Mouse (Mus musculus): ENCODE data around the gene Col1a1.
"Not testable (repeated sequence)": the region's sequence is repeated elsewhere in the genome, so short reads cannot be mapped to it uniquely, and the experiment has no call there.

The Col1a1 gene

DNA sequence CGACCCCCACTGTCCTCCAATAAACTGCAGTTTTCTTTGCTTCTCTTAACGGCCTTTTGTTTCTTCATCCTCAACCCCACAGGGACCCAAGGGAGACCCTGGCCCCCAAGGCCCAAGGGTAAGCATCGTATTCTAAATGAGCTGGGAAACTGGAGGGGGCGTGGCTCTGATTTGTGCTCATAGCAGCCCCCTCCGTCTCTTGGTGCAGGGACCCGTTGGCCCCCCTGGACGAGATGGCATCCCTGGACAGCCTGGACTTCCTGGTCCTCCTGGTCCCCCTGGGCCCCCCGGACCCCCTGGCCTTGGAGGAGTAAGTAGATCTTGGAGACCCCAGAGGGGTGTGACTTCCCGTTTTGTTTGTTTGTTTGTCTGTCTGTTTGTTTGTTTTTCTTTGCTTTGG, 2.3 kb downstream of the Col1a1 start:
- DNase-seq: no peak

DNA sequence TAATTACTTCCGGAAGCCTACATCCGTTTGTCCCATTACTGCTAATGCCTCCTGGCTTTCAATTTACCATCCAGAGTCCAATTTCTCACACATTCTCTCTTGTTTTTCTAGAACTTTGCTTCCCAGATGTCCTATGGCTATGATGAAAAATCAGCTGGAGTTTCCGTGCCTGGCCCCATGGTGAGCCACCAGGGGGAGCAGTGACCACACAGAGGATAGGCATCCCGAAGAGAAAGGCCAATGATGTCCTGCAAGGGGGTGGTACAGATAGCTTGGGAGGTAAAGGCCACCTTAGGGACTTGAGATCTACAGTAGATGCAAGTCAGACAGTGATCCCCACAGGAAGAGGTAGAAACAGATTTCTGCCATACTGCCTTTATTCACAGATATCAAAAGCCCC, 3.3 kb downstream of the Col1a1 start:
- DNase-seq: peak; percentile 60 to 74

DNA sequence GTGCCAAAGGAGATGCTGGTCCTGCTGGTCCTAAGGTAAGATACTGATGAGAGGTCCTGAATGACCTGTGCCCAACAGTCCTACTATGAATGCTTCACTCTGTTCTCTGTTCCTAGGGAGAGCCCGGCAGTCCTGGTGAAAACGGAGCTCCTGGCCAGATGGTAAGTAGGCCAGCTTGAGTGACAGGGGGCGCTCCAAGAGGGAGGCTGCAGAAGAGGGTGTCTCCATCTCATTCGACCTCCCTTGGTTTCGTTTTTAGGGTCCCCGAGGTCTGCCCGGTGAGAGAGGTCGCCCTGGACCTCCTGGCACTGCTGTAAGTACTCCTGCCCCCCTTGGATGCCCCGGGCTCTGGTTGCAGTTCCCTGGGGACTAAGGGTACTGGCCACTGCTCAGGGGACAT, 5.1 kb downstream of the Col1a1 start:
- no peak for DNase-seq

DNA sequence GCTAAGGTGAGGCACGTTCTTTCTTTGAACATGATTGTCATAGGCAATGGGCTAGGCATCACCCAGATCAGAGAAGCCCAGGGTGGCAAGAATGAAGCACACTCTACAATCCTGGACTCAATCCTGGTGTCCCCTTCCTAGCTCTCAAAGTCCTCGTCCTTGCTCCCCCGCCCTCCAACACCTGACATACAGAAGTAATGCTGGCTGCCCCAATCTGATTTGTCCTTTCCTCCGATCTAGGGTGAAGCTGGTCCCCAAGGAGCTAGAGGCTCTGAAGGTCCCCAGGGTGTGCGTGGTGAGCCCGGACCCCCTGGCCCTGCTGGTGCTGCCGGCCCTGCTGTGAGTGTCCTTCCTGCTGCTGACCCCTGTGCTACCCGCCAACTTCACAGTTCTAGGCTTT, 5.8 kb downstream of the Col1a1 start:
- no peak for DNase-seq

- DNase-seq: no peak
Observed at GRCm38 (mm10) chr11:94942282-94943023, 6.4 kb downstream of the Col1a1 start.

DNA sequence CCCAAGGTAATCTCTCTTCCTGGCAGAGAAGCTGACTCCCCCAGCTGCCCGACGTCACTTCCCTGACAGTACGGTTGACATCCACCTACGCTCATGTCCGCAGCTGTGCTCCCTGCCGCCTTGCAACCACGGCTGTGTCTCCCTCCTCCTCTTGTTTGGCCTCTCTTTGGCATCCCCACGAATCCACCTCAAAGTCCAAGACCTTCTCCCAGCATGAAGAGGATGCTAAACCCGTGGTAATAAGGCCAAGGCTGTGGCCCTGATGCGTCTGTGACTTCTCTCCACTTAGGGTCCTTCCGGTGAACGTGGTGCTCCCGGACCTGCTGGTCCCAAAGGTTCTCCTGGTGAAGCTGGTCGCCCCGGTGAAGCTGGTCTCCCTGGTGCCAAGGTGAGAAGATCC, 7.0 kb downstream of the Col1a1 start:
- no peak for DNase-seq

- DNase-seq: no peak
Observed at GRCm38 (mm10) chr11:94944295-94944694, 8.3 kb downstream of the Col1a1 start.

- no peak for DNase-seq
Observed at GRCm38 (mm10) chr11:94945236-94945635, 9.2 kb downstream of the Col1a1 start.

- DNase-seq: no peak
Observed at GRCm38 (mm10) chr11:94952169-94952568, 16.1 kb downstream of the Col1a1 start.

DNA sequence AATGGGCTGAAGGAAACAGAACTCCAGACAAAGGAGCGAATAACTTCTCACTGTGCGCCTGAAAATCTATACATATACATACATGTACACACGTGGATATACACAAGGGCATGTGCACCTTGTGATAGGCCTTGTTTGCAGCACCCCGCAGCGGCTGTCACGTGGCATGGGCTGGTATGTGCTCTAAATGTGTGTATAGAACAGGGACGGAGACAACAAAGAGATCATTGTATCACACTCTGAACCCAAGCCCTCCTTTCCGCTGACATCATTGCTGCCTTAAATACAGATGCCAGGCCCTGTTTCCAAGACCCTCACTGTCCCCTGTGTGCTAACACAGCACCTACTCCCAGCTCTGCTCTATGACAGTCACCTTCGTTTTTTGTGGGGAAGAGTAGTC, 19.1 kb downstream of the Col1a1 start:
- no peak for DNase-seq

- peak; percentile 43 to 56 for DNase-seq
Observed at GRCm38 (mm10) chr11:94957693-94958064, 21.7 kb downstream of the Col1a1 start.

GRCm38 (mm10) chr11:94958065-94958858, 22.2 kb downstream of the Col1a1 start:
- peak; percentile 85 to 89 for DNase-seq

DNA sequence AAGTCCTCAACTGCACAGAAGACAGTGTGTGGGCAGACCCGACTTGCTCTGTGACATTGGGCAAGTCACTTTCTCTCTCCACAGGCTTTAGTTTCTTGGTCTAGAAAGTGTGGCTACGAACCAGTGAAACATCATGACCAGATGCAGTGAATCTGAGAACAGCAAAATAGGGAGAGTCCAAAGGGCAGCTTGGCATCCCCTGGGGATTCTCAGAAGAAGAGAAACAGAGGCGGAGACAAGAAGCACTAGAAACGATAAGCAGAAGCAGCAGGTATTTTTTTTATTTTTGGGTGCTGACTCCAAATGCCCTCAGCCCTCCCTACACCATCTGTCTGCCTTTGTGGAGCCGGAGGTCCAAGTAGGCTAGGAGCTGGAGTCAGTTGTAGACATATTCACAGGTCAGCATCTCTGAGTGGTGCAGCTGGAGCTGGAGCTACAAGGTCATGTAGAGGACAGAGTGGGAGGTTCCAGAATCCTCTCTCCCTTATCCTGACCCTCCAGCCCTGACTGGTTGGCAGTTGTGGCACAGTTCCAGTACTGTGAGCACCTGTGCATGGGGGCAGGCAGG, 26.6 kb downstream of the Col1a1 start:
- DNase-seq: no peak

DNA sequence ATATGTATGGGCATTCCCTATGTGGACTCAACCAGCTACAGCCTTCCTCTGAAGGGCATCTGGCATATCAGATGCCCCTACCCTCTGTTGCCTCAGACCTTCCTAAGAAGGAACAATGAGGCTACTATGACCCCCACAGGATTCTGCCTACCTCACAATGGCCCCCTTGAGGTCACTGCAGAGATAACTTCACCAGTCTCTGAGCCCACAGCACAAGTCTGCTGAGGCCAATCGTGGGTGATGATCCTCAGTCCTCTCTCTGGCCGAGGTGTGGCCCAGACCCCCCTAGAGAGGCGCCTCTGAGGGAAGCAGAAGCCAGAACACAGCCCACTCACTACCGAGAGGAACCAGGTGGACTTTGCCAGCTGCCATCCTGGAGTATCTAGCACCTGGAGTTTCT, 31.4 kb downstream of the Col1a1 start, which contains the start of gene Hils1:
Gene Hils1, plus strand, starts transcription at position 175 of the 400 bp plus-strand sequence.
- no peak for DNase-seq

- DNase-seq: no peak
Observed at GRCm38 (mm10) chr11:94968187-94968586, 32.2 kb downstream of the Col1a1 start.

GRCm38 (mm10) chr11:94969709-94970108, 33.7 kb downstream of the Col1a1 start:
- not testable (repeated sequence) for DNase-seq

GRCm38 (mm10) chr11:94970210-94970943, 34.4 kb downstream of the Col1a1 start:
- DNase-seq: peak; percentile 59 to 70

DNA sequence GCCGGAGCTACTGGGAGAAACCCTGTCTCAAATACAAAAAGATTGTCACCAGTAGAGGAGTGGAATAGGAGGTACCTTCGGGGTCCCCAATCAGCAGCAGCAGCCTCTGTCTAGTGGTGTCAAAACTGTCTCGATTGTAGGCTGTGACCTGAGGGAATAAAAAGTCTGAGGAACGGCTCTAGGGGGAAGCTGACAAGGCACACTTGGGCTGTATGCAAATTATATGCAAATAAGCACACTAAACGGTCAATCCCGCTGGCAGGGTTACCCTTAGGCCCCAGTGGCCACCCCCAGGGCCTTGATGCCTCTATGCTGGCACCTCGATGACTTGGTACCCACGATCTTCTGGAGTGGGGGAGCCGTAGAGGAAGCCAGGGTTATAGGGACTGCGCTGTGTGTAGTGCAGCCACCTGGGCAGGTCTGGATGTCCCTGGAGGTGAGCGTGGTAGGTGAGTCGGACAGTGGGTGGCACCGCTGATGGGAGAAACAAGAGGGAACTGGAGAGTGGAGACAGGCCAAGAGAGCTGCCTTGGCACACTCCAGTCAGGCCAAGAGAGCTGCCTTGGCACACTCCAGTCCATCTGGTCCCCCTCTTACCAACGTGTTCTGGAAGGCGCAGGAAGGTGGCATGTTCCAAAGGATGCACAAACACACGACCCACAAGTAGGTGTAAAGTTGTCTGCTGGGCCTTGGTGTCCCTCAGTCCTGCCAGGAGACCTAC, 36.0 kb downstream of the Col1a1 start:
- no peak for DNase-seq

DNA sequence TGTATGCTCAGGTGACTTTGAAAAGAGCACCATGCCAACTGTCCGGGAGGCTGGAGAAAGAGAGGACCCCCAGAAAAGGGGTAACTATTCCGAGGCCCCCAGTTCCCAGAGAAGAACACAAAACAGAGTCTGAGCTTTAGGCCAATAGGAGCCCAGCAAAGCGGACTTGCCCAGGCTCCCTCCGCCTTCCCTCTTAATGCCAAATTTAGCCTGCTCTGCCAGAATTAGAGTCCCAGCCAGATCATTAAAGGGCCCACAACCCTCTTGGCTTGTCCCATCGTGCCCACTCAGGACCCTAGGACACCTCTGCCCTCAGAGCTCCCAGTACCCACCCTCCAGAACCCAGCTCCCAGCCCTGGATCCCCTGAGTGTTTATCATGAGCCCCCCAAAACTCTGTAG, 36.9 kb downstream of the Col1a1 start:
- DNase-seq: no peak

GRCm38 (mm10) chr11:94973313-94973712, 37.3 kb downstream of the Col1a1 start:
- no peak for DNase-seq

GRCm38 (mm10) chr11:94974951-94975350, 38.9 kb downstream of the Col1a1 start:
- DNase-seq: no peak

DNA sequence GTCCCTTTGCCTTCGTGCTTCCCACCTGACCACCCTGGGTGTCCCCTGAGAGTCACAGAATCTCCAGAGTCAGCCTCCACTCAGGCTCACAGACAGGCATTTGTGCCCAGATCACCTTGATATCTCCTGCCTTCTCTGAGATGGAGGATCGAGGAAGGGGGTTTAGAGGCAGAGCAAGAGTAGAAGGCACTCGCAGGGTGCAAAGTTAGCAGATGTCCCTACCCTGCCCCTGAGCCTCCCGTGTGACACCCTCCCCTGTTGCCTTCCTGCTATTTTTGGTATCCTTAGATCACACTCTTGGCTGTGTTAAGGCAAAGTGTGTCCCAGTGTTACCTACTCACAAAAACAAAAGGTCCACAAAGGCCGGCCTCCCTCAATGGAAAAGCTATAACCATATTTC, 40.2 kb downstream of the Col1a1 start, which contains the start of gene Sgca:
Gene Sgca, minus strand, starts transcription at position 129 of the 400 bp plus-strand sequence.
- no peak for DNase-seq
